Mouse (Mus musculus) forebrain, embryonic 12.5 days (tissue): ENCODE measurements around the gene Blnk. TPM values are rescaled to one million over a fixed set of nuclear protein-coding genes. Genes with fewer than 3 reads are reported as not detected.

Experiments used
- ATAC-seq: fragments of 200-750 bp; cut with Nextera tagmentation; 2 replicates; pipeline ENCODE4 v1.8.0; 2017; ENCODE audit warnings: moderate TSS enrichment; ENCODE audit not compliant: low FRiP score
- H3K27ac ChIP-seq: fragments of 300-500 bp; sonication (generic); 2 replicates; pipeline ENCODE4 v1.5.1; 2016; ENCODE audit warnings: mild to moderate bottlenecking
- H3K27me3 ChIP-seq: fragments of 300-500 bp; sonication (generic); 2 replicates; pipeline ENCODE4 v1.6.1; 2016; ENCODE audit warnings: mild to moderate bottlenecking
- H3K36me3 ChIP-seq: fragments of 300-500 bp; sonication (generic); replicated peaks from 2 replicates; pipeline ENCODE4 v1.6.1; 2016; ENCODE audit warnings: mild to moderate bottlenecking
- H3K4me1 ChIP-seq: fragments of 300-500 bp; sonication (generic); 2 replicates; pipeline ENCODE4 v1.6.1; 2016
- H3K4me2 ChIP-seq: fragments of 300-500 bp; sonication (generic); 2 replicates; pipeline ENCODE4 v1.6.1; 2016; ENCODE audit warnings: mild to moderate bottlenecking, moderate library complexity
- H3K4me3 ChIP-seq: fragments of 300-500 bp; sonication (generic); replicated peaks from 2 replicates; pipeline ENCODE4 v1.5.1; 2016; ENCODE audit warnings: mild to moderate bottlenecking
- H3K9ac ChIP-seq: fragments of 300-500 bp; sonication (generic); 2 replicates; pipeline ENCODE4 v1.6.1; 2016; ENCODE audit warnings: mild to moderate bottlenecking
- H3K9me3 ChIP-seq: fragments of 300-500 bp; sonication (generic); 2 replicates; pipeline ENCODE4 v1.6.1; 2016
- WGBS: fragments of 180-500 bp; shearing (Covaris S2); methylation state at CpG from one replicate; pipeline ENCODE4 v1.1.7; 2016; 5-methylcytosine and 5-hydroxymethylcytosine counted together
- microRNA-seq: library from miRNA; unstranded; fragments of <30 nt; microRNA quantifications from one replicate; pipeline ENCODE4, GENCODE M21; 2017
- polyA plus RNA-seq: library from polyadenylated mRNA; unstranded; fragments of >200 nt; fragmentation: Nextera tagmentation; extraction: Ambion mirVana; gene quantifications from 2 replicates; pipeline ENCODE4 v1.2.1, GENCODE M21; 2016

Blnk gene
- polyA plus RNA-seq, 1 experiment from 2014 or later: 1.2 TPM

GRCm38 (mm10) chr19:40935376-40935775 is 59.0 kb downstream of the Blnk start:
- H3K36me3 ChIP-seq: no peaks in the 10 kb centered on the region
- H3K27me3 ChIP-seq: no peaks in the 10 kb centered on the region
- H3K4me2 ChIP-seq: no peak overlapping the region
- H3K27ac ChIP-seq: no peak overlapping the region
- ATAC-seq: no peak
- WGBS: 44% methylated on average over 8 of the region's 8 CpGs
- H3K9ac ChIP-seq: no peak overlapping the region
- H3K4me3 ChIP-seq: no peak overlapping the region
- H3K9me3 ChIP-seq: peaks cover 8% of the 10 kb centered on the region
- H3K4me1 ChIP-seq: no peaks in the 10 kb centered on the region; the same call in 1 of the 2 replicates

- Histone ChIP-seq H3K9me3 (no peaks in the 10 kb centered on the region), H3K27ac (no peak overlapping the region), H3K36me3 (no peaks in the 10 kb centered on the region), H3K27me3 (no peaks in the 10 kb centered on the region), H3K4me3 (no peak overlapping the region), H3K4me2 (no peak overlapping the region), H3K4me1 (no peaks in the 10 kb centered on the region; the same call in 1 of the 2 replicates), H3K9ac (no peak overlapping the region)
- WGBS: 69% methylated on average over 9 of the region's 9 CpGs
- ATAC-seq: no peak
These were observed 62.6 kb downstream of the Blnk start for GRCm38 (mm10) chr19:40931581-40932369.

GRCm38 (mm10) chr19:40895393-40895703 is 99.0 kb downstream of the Blnk start:
- peak overlapping the region; percentile 92 for H3K27ac ChIP-seq
- ATAC-seq: no peak; the same call in 1 of the 2 replicates
- peak overlapping the region; percentile 76 for H3K4me3 ChIP-seq
- 0 out of 2 replicates have a peak, but pooled peaks cover 5% of the 10 kb centered on the region for H3K9me3 ChIP-seq
- H3K4me1 ChIP-seq: no peaks in the 10 kb centered on the region; the same call in 1 of the 2 replicates
- peak overlapping the region; percentile 69 for H3K9ac ChIP-seq
- no peaks in the 10 kb centered on the region for H3K36me3 ChIP-seq
- peaks cover 17% of the 10 kb centered on the region for H3K27me3 ChIP-seq
- 10% methylated on average over 4 of the region's 6 CpGs for WGBS
- H3K4me2 ChIP-seq: peak overlapping the region; percentile 65

- H3K36me3 ChIP-seq: no peaks in the 10 kb centered on the region
- H3K27ac ChIP-seq: peak within 1 kb of the TSS; percentile 92
- H3K9ac ChIP-seq: peak within 1 kb of the TSS; percentile 69
- H3K4me2 ChIP-seq: peak within 1 kb of the TSS; percentile 65
- H3K27me3 ChIP-seq: peaks cover 19% of the 10 kb centered on the region
- ATAC-seq: peak; percentile 96
- H3K4me3 ChIP-seq: peak within 1 kb of the TSS; percentile 76
- 0 out of 2 replicates have a peak, but pooled peaks cover 5% of the 10 kb centered on the region for H3K9me3 ChIP-seq
- under 1% methylated on average over 88 of the region's 89 CpGs for WGBS
- no peaks in the 10 kb centered on the region; the same call in 1 of the 2 replicates for H3K4me1 ChIP-seq
These were observed 99.6 kb downstream of the Blnk start, which contains the start of gene Zfp518a for GRCm38 (mm10) chr19:40894519-40895392. TSS of gene Zfp518a (plus strand) at chr19:40894705.

GRCm38 (mm10) chr19:40894071-40894506 is 100.2 kb downstream of the Blnk start:
- peak overlapping the region; percentile 65 for H3K4me2 ChIP-seq
- 0 out of 2 replicates have a peak, but pooled peaks cover 5% of the 10 kb centered on the region for H3K9me3 ChIP-seq
- H3K27me3 ChIP-seq: peaks cover 22% of the 10 kb centered on the region
- WGBS: 47% methylated on average over 21 of the region's 21 CpGs
- peak overlapping the region; percentile 76 for H3K4me3 ChIP-seq
- H3K36me3 ChIP-seq: no peaks in the 10 kb centered on the region
- H3K4me1 ChIP-seq: no peaks in the 10 kb centered on the region; the same call in 1 of the 2 replicates
- peak overlapping the region; percentile 92 for H3K27ac ChIP-seq
- peak overlapping the region; percentile 69 for H3K9ac ChIP-seq
- peak; percentile 52; the same call in 1 of the 2 replicates for ATAC-seq

GRCm38 (mm10) chr19:40888887-40889286 is 105.4 kb downstream of the Blnk start:
- Histone ChIP-seq H3K36me3 (no peaks in the 10 kb centered on the region), H3K4me3 (no peak overlapping the region), H3K27ac (no peak overlapping the region), H3K4me2 (no peak overlapping the region), H3K27me3 (peaks cover 55% of the 10 kb centered on the region), H3K9ac (no peak overlapping the region), H3K4me1 (no peaks in the 10 kb centered on the region), H3K9me3 (0 out of 2 replicates have a peak, but pooled peaks cover 5% of the 10 kb centered on the region)
- WGBS: 93% methylated on average over 1 of the region's 1 CpGs
- ATAC-seq: no peak

- Histone ChIP-seq H3K4me2 (no peak overlapping the region), H3K27me3 (peaks cover 71% of the 10 kb centered on the region), H3K9me3 (no peaks in the 10 kb centered on the region), H3K4me3 (no peak overlapping the region), H3K27ac (no peak overlapping the region), H3K4me1 (no peaks in the 10 kb centered on the region), H3K9ac (no peak overlapping the region), H3K36me3 (no peaks in the 10 kb centered on the region)
- ATAC-seq: no peak
- 85% methylated on average over 4 of the region's 4 CpGs for WGBS
These were observed 112.6 kb downstream of the Blnk start for GRCm38 (mm10) chr19:40881700-40882099.

Small RNAs within 50 kb of the gene (microRNA-seq; reads per million reads assigned to microRNA genes)
- 0.73 reads per million for gene Mir8092

Other genes starting within 250 kb of the Blnk start
- gene Cc2d2b, start 245.8 kb downstream of the Blnk start, polyA plus RNA-seq: 0.38 TPM in 1 of 2 replicates, not detected in the other
- 38.1 and 39.2 TPM in 2 replicates for gene Ccnj, start 163.3 kb downstream of the Blnk start, polyA plus RNA-seq
- 13.0 and 13.8 TPM in 2 replicates for gene Zfp518a, start 99.8 kb downstream of the Blnk start, polyA plus RNA-seq
- gene Dntt, start 34.7 kb upstream of the Blnk start, polyA plus RNA-seq: not detected in 2 replicates
- gene Opalin, start 82.6 kb upstream of the Blnk start, polyA plus RNA-seq: not detected in 2 replicates
- gene Tll2, start 212.3 kb upstream of the Blnk start, polyA plus RNA-seq: 0.83 and 0.86 TPM in 2 replicates